Mouse (Mus musculus): ENCODE results near the gene Efcab11. TPM values are rescaled to one million over a fixed set of nuclear protein-coding genes. Genes with fewer than 3 reads are reported as not detected.

Efcab11 gene
- polyA plus RNA-seq, 1 experiment from 2014 or later = 24.9 TPM

Other genes starting within 250 kb of the Efcab11 start
- gene Tdp1, start 78 bp upstream of the Efcab11 start, polyA plus RNA-seq (2016; fragmentation: Nextera tagmentation; extraction: Ambion mirVana) = 87.1 and 89.7 TPM in 2 replicates
- 0.09 and 0.19 TPM in 2 replicates for gene Kcnk13, start 80.1 kb upstream of the Efcab11 start, polyA plus RNA-seq (2016; fragmentation: Nextera tagmentation; extraction: Ambion mirVana)
- gene Psmc1, start 225.7 kb upstream of the Efcab11 start, polyA plus RNA-seq (2016; fragmentation: Nextera tagmentation; extraction: Ambion mirVana) = 417 and 419 TPM in 2 replicates